Mouse (Mus musculus): ENCODE measurements at regions not wholly inside any gene's neighbourhood (a gene's known extent, or its start where the extent isn't known, plus 50 kb on each side); places are given as distances from the start of the nearest gene placed in this dataset.

GRCm38 (mm10) chr13:106715234-106715633, 221.5 kb downstream of the Ipo11 start:
- ATAC-seq (ENCODE audit: low FRiP score, low read depth) = peak; percentile 34; the same call in 1 of the 2 replicates
- Histone ChIP-seq H3K4me1 (ENCODE audit: control insufficient read depth, insufficient read depth, low read length) (no peaks in the 10 kb centered on the region), H3K27me3 (ENCODE audit: control insufficient read depth, insufficient read depth, low read length) (no peaks in the 10 kb centered on the region), H3K27ac (replicated peaks; ENCODE audit: low read depth, low read length) (no peak overlapping the region), H3K9ac (ENCODE audit: low read depth, low read length, severe bottlenecking) (no peak overlapping the region), H3K4me2 (replicated peaks; ENCODE audit: low read depth, low read length, severe bottlenecking) (no peak overlapping the region), H3K36me3 (ENCODE audit: control insufficient read depth, insufficient read depth, low read length) (no peaks in the 10 kb centered on the region), H3K9me3 (ENCODE audit: control insufficient read depth, low read length) (no peaks in the 10 kb centered on the region), H3K4me3 (replicated peaks; ENCODE audit: low read length) (no peak overlapping the region)
- no peak for DNase-seq (ENCODE audit: low spot score)
- no peak for TF ChIP-seq POLR2A (IDR thresholded peaks at IDR 0.05; ENCODE audit: borderline replicate concordance, extremely low read depth, insufficient read depth, insufficient read length)
- 82% methylated on average over 7 of the region's 8 CpGs for WGBS

- no peak for TF ChIP-seq POLR2A (IDR thresholded peaks at IDR 0.05; ENCODE audit: borderline replicate concordance, extremely low read depth, insufficient read depth, insufficient read length)
- H3K4me3 ChIP-seq (replicated peaks; ENCODE audit: low read length) = no peak overlapping the region
- DNase-seq (ENCODE audit: low spot score) (no peak), ATAC-seq (ENCODE audit: low FRiP score, low read depth) (no peak)
- no peaks in the 10 kb centered on the region for H3K36me3 ChIP-seq (ENCODE audit: control insufficient read depth, insufficient read depth, low read length)
- no peaks in the 10 kb centered on the region for H3K4me1 ChIP-seq (ENCODE audit: control insufficient read depth, insufficient read depth, low read length)
- 83% methylated on average over 3 of the region's 3 CpGs for WGBS
- no peak overlapping the region for H3K4me2 ChIP-seq (replicated peaks; ENCODE audit: low read depth, low read length, severe bottlenecking)
- no peak overlapping the region for H3K9ac ChIP-seq (ENCODE audit: low read depth, low read length, severe bottlenecking)
- no peaks in the 10 kb centered on the region for H3K27me3 ChIP-seq (ENCODE audit: control insufficient read depth, insufficient read depth, low read length)
- no peak overlapping the region for H3K27ac ChIP-seq (replicated peaks; ENCODE audit: low read depth, low read length)
- no peaks in the 10 kb centered on the region for H3K9me3 ChIP-seq (ENCODE audit: control insufficient read depth, low read length)
Measured at GRCm38 (mm10) chr13:106710580-106710979, 226.2 kb downstream of the Ipo11 start.

GRCm38 (mm10) chr13:106700376-106700775, 236.4 kb downstream of the Ipo11 start:
- no peak overlapping the region for H3K4me2 ChIP-seq (replicated peaks; ENCODE audit: low read depth, low read length, severe bottlenecking)
- WGBS = 94% methylated on average over 1 of the region's 1 CpGs
- no peaks in the 10 kb centered on the region for H3K4me1 ChIP-seq (ENCODE audit: control insufficient read depth, insufficient read depth, low read length)
- TF ChIP-seq POLR2A (IDR thresholded peaks at IDR 0.05; ENCODE audit: borderline replicate concordance, extremely low read depth, insufficient read depth, insufficient read length) = no peak
- no peaks in the 10 kb centered on the region for H3K27me3 ChIP-seq (ENCODE audit: control insufficient read depth, insufficient read depth, low read length)
- no peak overlapping the region for H3K9ac ChIP-seq (ENCODE audit: low read depth, low read length, severe bottlenecking)
- no peaks in the 10 kb centered on the region for H3K9me3 ChIP-seq (ENCODE audit: control insufficient read depth, low read length)
- ATAC-seq (ENCODE audit: low FRiP score, low read depth) (no peak), DNase-seq (ENCODE audit: low spot score) (no peak)
- no peaks in the 10 kb centered on the region for H3K36me3 ChIP-seq (ENCODE audit: control insufficient read depth, insufficient read depth, low read length)
- no peak overlapping the region for H3K4me3 ChIP-seq (replicated peaks; ENCODE audit: low read length)
- H3K27ac ChIP-seq (replicated peaks; ENCODE audit: low read depth, low read length) = no peak overlapping the region

GRCm38 (mm10) chr13:106699957-106700356, 236.8 kb downstream of the Ipo11 start:
- Histone ChIP-seq H3K4me1 (ENCODE audit: control insufficient read depth, insufficient read depth, low read length) (no peaks in the 10 kb centered on the region), H3K36me3 (ENCODE audit: control insufficient read depth, insufficient read depth, low read length) (no peaks in the 10 kb centered on the region), H3K9ac (ENCODE audit: low read depth, low read length, severe bottlenecking) (no peak overlapping the region), H3K4me2 (replicated peaks; ENCODE audit: low read depth, low read length, severe bottlenecking) (no peak overlapping the region), H3K9me3 (ENCODE audit: control insufficient read depth, low read length) (no peaks in the 10 kb centered on the region), H3K27ac (replicated peaks; ENCODE audit: low read depth, low read length) (no peak overlapping the region), H3K27me3 (ENCODE audit: control insufficient read depth, insufficient read depth, low read length) (no peaks in the 10 kb centered on the region), H3K4me3 (replicated peaks; ENCODE audit: low read length) (no peak overlapping the region)
- TF ChIP-seq POLR2A (IDR thresholded peaks at IDR 0.05; ENCODE audit: borderline replicate concordance, extremely low read depth, insufficient read depth, insufficient read length) = no peak
- ATAC-seq (ENCODE audit: low FRiP score, low read depth) (no peak), DNase-seq (ENCODE audit: low spot score) (no peak)
- WGBS = 86% methylated on average over 3 of the region's 3 CpGs

- H3K9ac ChIP-seq (ENCODE audit: low read depth, low read length, severe bottlenecking) = no peak overlapping the region
- no peaks in the 10 kb centered on the region for H3K9me3 ChIP-seq (ENCODE audit: control insufficient read depth, low read length)
- H3K36me3 ChIP-seq (ENCODE audit: control insufficient read depth, insufficient read depth, low read length) = no peaks in the 10 kb centered on the region
- H3K27me3 ChIP-seq (ENCODE audit: control insufficient read depth, insufficient read depth, low read length) = no peaks in the 10 kb centered on the region
- H3K4me1 ChIP-seq (ENCODE audit: control insufficient read depth, insufficient read depth, low read length) = no peaks in the 10 kb centered on the region
- H3K4me2 ChIP-seq (replicated peaks; ENCODE audit: low read depth, low read length, severe bottlenecking) = no peak overlapping the region
- no peak for DNase-seq (ENCODE audit: low spot score)
- 76% methylated on average over 10 of the region's 10 CpGs for WGBS
- H3K27ac ChIP-seq (replicated peaks; ENCODE audit: low read depth, low read length) = no peak overlapping the region
- ATAC-seq (ENCODE audit: low FRiP score, low read depth) = no peak
- no peak for TF ChIP-seq POLR2A (IDR thresholded peaks at IDR 0.05; ENCODE audit: borderline replicate concordance, extremely low read depth, insufficient read depth, insufficient read length)
- H3K4me3 ChIP-seq (replicated peaks; ENCODE audit: low read length) = no peak overlapping the region
Measured at GRCm38 (mm10) chr13:106691787-106692571, 244.8 kb downstream of the Ipo11 start.
